Mouse (Mus musculus) central nervous system, embryonic 18 days (tissue): ENCODE results near the gene Rimklb. TPM values are rescaled to one million over a fixed set of nuclear protein-coding genes. Genes with fewer than 3 reads are reported as not detected.

Experiments used
- polyA plus RNA-seq: library from polyadenylated mRNA; depleted of rRNA; stranded (reverse); fragments of >200 nt; gene quantifications from 2 replicates; pipeline ENCODE4 v1.2.3, GENCODE M21; 2012; rRNA removed

Rimklb gene
- 173 and 174 TPM in 2 replicates for polyA plus RNA-seq

GRCm38 (mm10) chr6:122498661-122499060 lies at the start of gene Rimklb:
Gene Rimklb, minus strand, starts transcription at chr6:122498761.

DNA sequence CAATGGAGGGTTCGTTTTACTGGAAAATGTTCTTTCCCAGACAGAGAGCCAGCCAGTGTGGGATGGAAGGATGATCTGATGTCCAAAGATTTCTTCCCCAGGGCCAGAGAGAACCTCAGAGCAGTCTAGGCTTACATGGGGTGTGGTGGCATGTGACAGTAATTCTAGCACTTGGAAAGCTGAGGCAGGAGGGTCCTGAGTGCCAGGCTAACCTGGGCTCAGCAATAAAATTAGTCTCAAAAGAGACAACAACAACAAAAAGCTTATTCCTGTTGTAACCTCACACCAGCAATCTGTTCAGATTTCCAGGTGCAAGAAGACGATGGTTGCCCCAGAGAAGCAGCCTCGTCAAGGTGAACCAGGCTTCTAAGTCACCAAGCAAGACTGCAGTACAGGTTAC lies 7.0 kb upstream of the Rimklb start, which contains the start of gene Mfap5:
Gene Mfap5 (plus strand): TSS at position 301 of the 400 bp plus-strand sequence.

Other genes with a start within 250 kb of the Rimklb start
- 0.64 and 0.78 TPM in 2 replicates for gene Klrg1, start 215.9 kb downstream of the Rimklb start, polyA plus RNA-seq
- 42.2 and 42.3 TPM in 2 replicates for gene M6pr, start 190.0 kb downstream of the Rimklb start, polyA plus RNA-seq
- gene Phc1, start 158.2 kb downstream of the Rimklb start, polyA plus RNA-seq, result 83.3 and 87.8 TPM in 2 replicates
- gene Mfap5, start 7.1 kb upstream of the Rimklb start, polyA plus RNA-seq, result 3.1 and 4.7 TPM in 2 replicates
- 0.21 and 0.27 TPM in 2 replicates for gene Aicda, start 55.0 kb upstream of the Rimklb start, polyA plus RNA-seq
- gene Apobec1, start 103.7 kb upstream of the Rimklb start, polyA plus RNA-seq, result 2.5 and 2.6 TPM in 2 replicates
- not detected in 2 replicates for gene Gdf3, start 111.3 kb upstream of the Rimklb start, polyA plus RNA-seq
- not detected in 2 replicates for gene Dppa3, start 127.6 kb upstream of the Rimklb start, polyA plus RNA-seq
- 0.07 and 0.16 TPM in 2 replicates for gene Nanog, start 208.7 kb upstream of the Rimklb start, polyA plus RNA-seq